Mouse (Mus musculus): ENCODE measurements at regions not wholly inside any gene's neighbourhood (a gene's known extent, or its start where the extent isn't known, plus 50 kb on each side); places are given as distances from the start of the nearest gene placed in this dataset.

- Histone ChIP-seq H3K27me3 (replicated peaks) (peaks cover 3% of the 10 kb centered on the region), H3K9me3 (peaks cover 6% of the 10 kb centered on the region), H3K4me3 (replicated peaks) (no peak overlapping the region), H3K36me3 (replicated peaks; ENCODE audit: low read length) (no peaks in the 10 kb centered on the region), H3K4me1 (no peaks in the 10 kb centered on the region)
- TF ChIP-seq GATA1 (IDR thresholded peaks at IDR 0.05; ENCODE audit: borderline replicate concordance, low read length) (no peak), FLI1 (IDR thresholded peaks at IDR 0.05; ENCODE audit: low read length) (no peak)
Observed at GRCm38 (mm10) chr10:53482919-53483318, 103.2 kb upstream of the Cep85l start.

- Histone ChIP-seq H3K4me1 (peaks cover 12% of the 10 kb centered on the region), H3K27me3 (replicated peaks) (peaks cover 3% of the 10 kb centered on the region), H3K9me3 (peaks cover 26% of the 10 kb centered on the region), H3K36me3 (replicated peaks; ENCODE audit: low read length) (no peaks in the 10 kb centered on the region), H3K4me3 (replicated peaks) (no peak overlapping the region)
- TF ChIP-seq GATA1 (IDR thresholded peaks at IDR 0.05; ENCODE audit: borderline replicate concordance, low read length) (no peak), FLI1 (IDR thresholded peaks at IDR 0.05; ENCODE audit: low read length) (no peak)
Observed at GRCm38 (mm10) chr10:53470200-53470599, 90.5 kb upstream of the Cep85l start.

GRCm38 (mm10) chr10:53469611-53470010 lies 89.9 kb upstream of the Cep85l start:
- TF ChIP-seq FLI1 (IDR thresholded peaks at IDR 0.05; ENCODE audit: low read length) = no peak
- no peak for TF ChIP-seq GATA1 (IDR thresholded peaks at IDR 0.05; ENCODE audit: borderline replicate concordance, low read length)
- no peaks in the 10 kb centered on the region for H3K36me3 ChIP-seq (replicated peaks; ENCODE audit: low read length)
- peaks cover 23% of the 10 kb centered on the region for H3K9me3 ChIP-seq
- peaks cover 14% of the 10 kb centered on the region for H3K4me1 ChIP-seq
- peaks cover 5% of the 10 kb centered on the region for H3K27me3 ChIP-seq (replicated peaks)
- no peak overlapping the region for H3K4me3 ChIP-seq (replicated peaks)

- Histone ChIP-seq H3K4me1 (peaks cover 18% of the 10 kb centered on the region), H3K9me3 (peaks cover 14% of the 10 kb centered on the region), H3K36me3 (replicated peaks; ENCODE audit: low read length) (no peaks in the 10 kb centered on the region), H3K4me3 (replicated peaks) (no peak overlapping the region), H3K27me3 (replicated peaks) (peaks cover 8% of the 10 kb centered on the region)
- TF ChIP-seq GATA1 (IDR thresholded peaks at IDR 0.05; ENCODE audit: borderline replicate concordance, low read length) (no peak), FLI1 (IDR thresholded peaks at IDR 0.05; ENCODE audit: low read length) (no peak)
Observed at GRCm38 (mm10) chr10:53468293-53468545, 88.5 kb upstream of the Cep85l start.

- H3K27me3 ChIP-seq (replicated peaks) = peaks cover 12% of the 10 kb centered on the region
- peaks cover 11% of the 10 kb centered on the region for H3K9me3 ChIP-seq
- no peak overlapping the region for H3K4me3 ChIP-seq (replicated peaks)
- TF ChIP-seq GATA1 (IDR thresholded peaks at IDR 0.05; ENCODE audit: borderline replicate concordance, low read length) (no peak), FLI1 (IDR thresholded peaks at IDR 0.05; ENCODE audit: low read length) (no peak)
- H3K36me3 ChIP-seq (replicated peaks; ENCODE audit: low read length) = no peaks in the 10 kb centered on the region
- peaks cover 22% of the 10 kb centered on the region for H3K4me1 ChIP-seq
Observed at GRCm38 (mm10) chr10:53467472-53468292, 87.9 kb upstream of the Cep85l start.

DNA sequence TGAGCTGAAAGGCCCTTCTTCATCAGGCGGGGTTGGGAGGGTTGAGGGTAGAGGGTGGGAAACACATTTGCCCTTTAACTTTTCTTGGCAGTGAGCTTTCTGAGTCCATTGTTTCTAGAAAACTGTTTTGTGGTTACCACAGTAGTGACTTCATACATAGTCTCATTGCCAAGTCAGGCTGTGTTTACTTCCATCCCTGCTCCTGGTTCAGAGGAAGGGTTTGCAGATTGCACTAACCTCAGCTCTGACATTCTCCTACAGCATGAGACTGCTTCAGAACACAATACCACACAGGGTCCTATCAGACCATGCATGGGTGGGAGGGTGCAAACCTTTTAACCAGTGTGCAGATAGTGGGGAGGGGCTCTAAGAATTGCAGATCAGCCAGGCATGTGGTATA lies 87.1 kb upstream of the Cep85l start:
- peaks cover 15% of the 10 kb centered on the region for H3K27me3 ChIP-seq (replicated peaks)
- H3K4me1 ChIP-seq = peaks cover 23% of the 10 kb centered on the region
- no peaks in the 10 kb centered on the region for H3K36me3 ChIP-seq (replicated peaks; ENCODE audit: low read length)
- TF ChIP-seq GATA1 (IDR thresholded peaks at IDR 0.05; ENCODE audit: borderline replicate concordance, low read length) (no peak), FLI1 (IDR thresholded peaks at IDR 0.05; ENCODE audit: low read length) (no peak)
- H3K4me3 ChIP-seq (replicated peaks) = no peak overlapping the region
- H3K9me3 ChIP-seq = peaks cover 3% of the 10 kb centered on the region

DNA sequence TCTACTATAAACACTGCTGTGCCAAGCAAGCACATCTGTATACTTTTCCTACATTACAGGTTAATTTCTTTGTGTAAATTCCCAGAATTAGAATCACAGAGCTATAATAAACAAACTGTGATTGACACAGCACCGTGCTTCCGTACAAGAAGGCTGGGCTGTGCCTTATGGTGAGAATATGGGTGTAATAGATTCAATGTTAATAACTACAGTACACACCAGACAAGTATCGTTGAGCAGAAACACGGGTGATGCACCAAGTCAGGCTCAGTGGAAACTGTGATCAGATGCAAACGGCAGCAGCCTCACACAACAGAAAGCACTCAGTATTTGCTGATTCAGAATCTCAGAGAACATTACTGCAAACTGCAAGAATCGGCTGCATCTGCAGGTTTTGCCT lies 86.5 kb upstream of the Cep85l start:
- Histone ChIP-seq H3K4me1 (peaks cover 29% of the 10 kb centered on the region), H3K27me3 (replicated peaks) (peaks cover 15% of the 10 kb centered on the region), H3K36me3 (replicated peaks; ENCODE audit: low read length) (no peaks in the 10 kb centered on the region), H3K4me3 (replicated peaks) (no peak overlapping the region), H3K9me3 (peaks cover under 1% of the 10 kb centered on the region; the same call in 1 of the 2 replicates)
- no peak for TF ChIP-seq GATA1 (IDR thresholded peaks at IDR 0.05; ENCODE audit: borderline replicate concordance, low read length)
- no peak for TF ChIP-seq FLI1 (IDR thresholded peaks at IDR 0.05; ENCODE audit: low read length)

- H3K27me3 ChIP-seq (replicated peaks) = peaks cover 15% of the 10 kb centered on the region
- H3K4me1 ChIP-seq = peaks cover 35% of the 10 kb centered on the region
- no peaks in the 10 kb centered on the region for H3K9me3 ChIP-seq
- H3K36me3 ChIP-seq (replicated peaks; ENCODE audit: low read length) = no peaks in the 10 kb centered on the region
- TF ChIP-seq FLI1 (IDR thresholded peaks at IDR 0.05; ENCODE audit: low read length) = no peak
- TF ChIP-seq GATA1 (IDR thresholded peaks at IDR 0.05; ENCODE audit: borderline replicate concordance, low read length) = no peak
- no peak overlapping the region for H3K4me3 ChIP-seq (replicated peaks)
Observed at GRCm38 (mm10) chr10:53464581-53464980, 84.8 kb upstream of the Cep85l start.

DNA sequence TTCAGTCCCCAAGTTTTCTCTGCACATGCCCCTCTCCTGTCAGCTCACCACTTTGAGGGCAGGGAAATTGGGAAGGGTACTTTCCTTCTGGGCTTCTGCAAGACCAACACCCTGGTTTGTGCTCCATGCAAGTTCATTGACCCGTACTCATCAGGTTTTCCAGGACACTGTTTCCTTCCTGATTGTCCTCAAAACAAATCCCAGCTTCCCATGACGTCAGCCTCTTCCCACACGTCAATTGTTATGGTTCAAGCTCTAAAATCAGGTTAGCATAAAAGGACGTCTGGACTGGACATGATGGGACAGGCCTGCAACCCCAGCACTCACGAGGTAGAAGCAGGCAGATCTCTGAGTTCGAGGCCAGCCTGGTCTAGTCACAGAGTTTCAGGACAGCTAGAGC lies 84.3 kb upstream of the Cep85l start:
- Histone ChIP-seq H3K27me3 (replicated peaks) (peaks cover 17% of the 10 kb centered on the region), H3K4me3 (replicated peaks) (no peak overlapping the region), H3K36me3 (replicated peaks; ENCODE audit: low read length) (no peaks in the 10 kb centered on the region), H3K4me1 (peaks cover 35% of the 10 kb centered on the region), H3K9me3 (no peaks in the 10 kb centered on the region)
- TF ChIP-seq FLI1 (IDR thresholded peaks at IDR 0.05; ENCODE audit: low read length) (no peak), GATA1 (IDR thresholded peaks at IDR 0.05; ENCODE audit: borderline replicate concordance, low read length) (no peak)

- no peak for TF ChIP-seq FLI1 (IDR thresholded peaks at IDR 0.05; ENCODE audit: low read length)
- TF ChIP-seq GATA1 (IDR thresholded peaks at IDR 0.05; ENCODE audit: borderline replicate concordance, low read length) = no peak
- Histone ChIP-seq H3K4me3 (replicated peaks) (no peak overlapping the region), H3K36me3 (replicated peaks; ENCODE audit: low read length) (no peaks in the 10 kb centered on the region), H3K27me3 (replicated peaks) (peaks cover 17% of the 10 kb centered on the region), H3K4me1 (peaks cover 35% of the 10 kb centered on the region), H3K9me3 (no peaks in the 10 kb centered on the region)
Observed at GRCm38 (mm10) chr10:53463471-53463870, 83.7 kb upstream of the Cep85l start.
